Mouse (Mus musculus) mouse embryonic stem cell (cell line): Measurements from ENCODE around the gene Pms2.

Source experiments
- in situ Hi-C, 2 experiments: fragments of 300-500 bp; cut with MboI; formaldehyde crosslinking; loops; 1 replicate in 1 of 2; 3 replicates in 1 of 2; pipeline ENCODE4 v1.14.3; 2019 to 2020; ENCODE audit warnings: low sequenced_read_pairs in 2 of 2, low pct_unique_long_range_greater_than_20kb in 1 of 2, mixed read lengths in 1 of 2; ENCODE audit not compliant: unreplicated experiment in 1 of 2

Pms2 gene

GRCm38 (mm10) chr5:143976726-143977431, 67.1 kb downstream of the Pms2 start:
- in situ Hi-C loops = no loop called here

DNA sequence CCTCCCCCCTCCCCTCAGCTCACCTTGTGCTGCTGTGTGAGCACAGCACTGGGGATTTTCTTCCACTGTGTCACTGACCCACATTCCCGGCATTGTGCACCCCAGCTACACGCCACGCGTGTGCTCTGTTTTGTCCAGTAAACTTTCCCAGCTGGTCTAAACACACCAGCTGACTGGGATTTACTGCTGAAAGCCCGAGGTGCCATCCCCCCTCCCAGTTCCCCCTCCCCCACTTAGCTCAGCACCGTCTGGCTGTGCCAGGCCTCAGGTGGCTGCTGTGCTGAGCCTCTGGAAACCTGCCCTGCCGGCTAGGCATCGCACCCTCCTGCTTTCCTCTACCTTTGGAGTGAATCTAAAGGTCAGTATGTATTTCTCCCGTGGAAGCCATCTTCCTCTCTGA, 71.1 kb downstream of the Pms2 start:
- in situ Hi-C loops = no loop called here

DNA sequence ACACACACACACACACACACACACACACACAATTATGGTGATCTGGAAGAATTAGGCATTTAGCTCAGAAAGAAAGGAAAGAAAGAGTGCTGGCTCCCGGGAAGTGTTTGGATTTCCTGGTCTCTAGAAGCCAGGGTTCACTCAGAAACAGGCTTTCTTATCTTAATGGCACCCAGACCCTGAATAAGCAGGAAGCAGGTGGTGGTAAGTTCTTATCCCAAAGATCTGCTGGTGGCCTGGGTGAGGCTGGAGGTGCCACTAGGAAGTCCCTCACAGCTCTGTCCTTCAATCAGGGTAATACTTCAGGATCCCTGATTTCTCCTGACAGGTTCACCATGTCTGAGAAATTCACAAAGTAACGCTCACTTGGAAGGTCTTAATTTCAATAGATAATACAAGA, 72.6 kb downstream of the Pms2 start:
- in situ Hi-C loops = no loop called here
